Mouse (Mus musculus) lung, embryonic 14.5 days (tissue): ENCODE data around the gene A330070K13Rik. TPM values are rescaled to one million over a fixed set of nuclear protein-coding genes. Genes with fewer than 3 reads are reported as not detected.

Experiments
- ATAC-seq: fragments of 200-750 bp; cut with Nextera tagmentation; 2 replicates; pipeline ENCODE4 v1.8.0; 2017; ENCODE audit warnings: mild to moderate bottlenecking, moderate TSS enrichment, moderate library complexity; ENCODE audit not compliant: insufficient read depth
- DNase-seq: peaks from one replicate; pipeline ENCODE4 v3.0.0-alpha.2; 2015
- H3K27ac ChIP-seq: fragments of 300-500 bp; sonication (generic); 2 replicates; pipeline ENCODE4 v1.5.1; 2014; ENCODE audit warnings: low read depth, mild to moderate bottlenecking, moderate library complexity
- H3K27me3 ChIP-seq: fragments of 300-500 bp; sonication (generic); 2 replicates; pipeline ENCODE4 v1.6.1; 2014; ENCODE audit warnings: low read length, control low read depth; ENCODE audit not compliant: insufficient read depth
- H3K36me3 ChIP-seq: fragments of 300-500 bp; sonication (generic); 2 replicates; pipeline ENCODE4 v1.6.1; 2014; ENCODE audit warnings: control low read depth; ENCODE audit not compliant: insufficient read depth
- H3K4me1 ChIP-seq: fragments of 300-500 bp; sonication (generic); 2 replicates; pipeline ENCODE4 v1.6.1; 2014; ENCODE audit warnings: antibody characterized with exemption, control low read depth; ENCODE audit not compliant: insufficient read depth
- H3K4me2 ChIP-seq: fragments of 300-500 bp; sonication (generic); 2 replicates; pipeline ENCODE4 v1.6.1; 2014; ENCODE audit warnings: mild to moderate bottlenecking
- H3K4me3 ChIP-seq: fragments of 300-500 bp; sonication (generic); 2 replicates; pipeline ENCODE4 v1.5.1; 2014; ENCODE audit warnings: low read depth, low read length
- H3K9ac ChIP-seq: fragments of 300-500 bp; sonication (generic); 2 replicates; pipeline ENCODE4 v1.6.1; 2014
- H3K9me3 ChIP-seq: fragments of 300-500 bp; sonication (generic); 2 replicates; pipeline ENCODE4 v1.6.1; 2016; ENCODE audit warnings: low read depth, low read length, control low read depth
- CTCF ChIP-seq: IDR thresholded peaks from 2 replicates; pipeline ENCODE4 v1.5.1; 2016; ENCODE audit warnings: antibody characterized with exemption, low read depth
- WGBS: fragments of 180-500 bp; shearing (Covaris S2); extraction: QIAGEN DNeasy Blood & Tissue Kit; methylation state at CpG from one replicate; pipeline ENCODE4 v1.1.7; 2014; 5-methylcytosine and 5-hydroxymethylcytosine counted together
- polyA plus RNA-seq: library from polyadenylated mRNA; unstranded; fragments of >200 nt; fragmentation: Nextera tagmentation; extraction: Ambion mirVana; gene quantifications from 2 replicates; pipeline ENCODE4 v1.2.1, GENCODE M21; 2014

A330070K13Rik gene
- polyA plus RNA-seq: not detected in 2 replicates

- ATAC-seq (no peak), DNase-seq (no peak)
- H3K27ac ChIP-seq: no peak within 1 kb of the TSS
- no peaks in the 10 kb centered on the region for H3K36me3 ChIP-seq
- peak within 1 kb of the TSS; percentile 12; the same call in 1 of the 2 replicates for H3K4me2 ChIP-seq
- H3K4me3 ChIP-seq: no peak within 1 kb of the TSS
- no peak for TF ChIP-seq CTCF
- H3K4me1 ChIP-seq: no peaks in the 10 kb centered on the region
- H3K27me3 ChIP-seq: no peaks in the 10 kb centered on the region
- 15% methylated on average over 13 of the region's 13 CpGs for WGBS
- no peaks in the 10 kb centered on the region for H3K9me3 ChIP-seq
- H3K9ac ChIP-seq: no peak within 1 kb of the TSS; the same call in 1 of the 2 replicates
Measured at GRCm38 (mm10) chr5:130384222-130384912, at the start of gene A330070K13Rik. Gene A330070K13Rik (minus strand): TSS chr5:130384631.

DNA sequence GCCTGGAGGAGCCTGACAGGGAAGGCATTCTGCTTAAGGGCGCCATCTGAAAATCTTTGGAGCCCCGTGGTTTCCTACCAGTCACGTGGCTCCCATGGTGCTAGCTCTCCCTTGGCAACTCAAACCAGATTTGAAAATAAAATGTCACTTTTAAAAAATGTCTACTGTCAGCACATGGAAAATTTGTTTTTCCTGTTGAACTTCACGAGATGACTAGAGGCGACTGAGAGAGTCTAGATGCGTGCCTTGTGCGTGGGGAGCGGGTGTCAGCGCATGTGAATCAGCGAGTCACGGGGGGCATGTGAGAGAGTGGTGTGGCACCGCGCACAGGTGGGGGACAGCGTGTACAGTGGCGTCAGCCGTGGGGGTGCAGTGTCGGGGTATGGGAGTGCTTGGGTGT lies 27.1 kb upstream of the A330070K13Rik start:
- H3K9ac ChIP-seq: no peak overlapping the region
- H3K9me3 ChIP-seq: no peaks in the 10 kb centered on the region
- no peaks in the 10 kb centered on the region for H3K27me3 ChIP-seq
- H3K4me1 ChIP-seq: no peaks in the 10 kb centered on the region
- H3K36me3 ChIP-seq: no peaks in the 10 kb centered on the region
- DNase-seq (no peak), ATAC-seq (no peak)
- H3K4me2 ChIP-seq: no peak overlapping the region
- no peak overlapping the region for H3K27ac ChIP-seq
- 88% methylated on average over 17 of the region's 17 CpGs for WGBS
- no peak for TF ChIP-seq CTCF
- no peak overlapping the region for H3K4me3 ChIP-seq

GRCm38 (mm10) chr5:130409706-130410105 lies 25.3 kb upstream of the A330070K13Rik start:
- no peaks in the 10 kb centered on the region for H3K27me3 ChIP-seq
- no peak for TF ChIP-seq CTCF
- DNase-seq (no peak), ATAC-seq (no peak)
- no peaks in the 10 kb centered on the region for H3K4me1 ChIP-seq
- no peak overlapping the region for H3K4me2 ChIP-seq
- no peaks in the 10 kb centered on the region for H3K36me3 ChIP-seq
- 91% methylated on average over 6 of the region's 6 CpGs for WGBS
- H3K27ac ChIP-seq: no peak overlapping the region
- H3K9me3 ChIP-seq: no peaks in the 10 kb centered on the region
- no peak overlapping the region for H3K4me3 ChIP-seq
- H3K9ac ChIP-seq: no peak overlapping the region

DNA sequence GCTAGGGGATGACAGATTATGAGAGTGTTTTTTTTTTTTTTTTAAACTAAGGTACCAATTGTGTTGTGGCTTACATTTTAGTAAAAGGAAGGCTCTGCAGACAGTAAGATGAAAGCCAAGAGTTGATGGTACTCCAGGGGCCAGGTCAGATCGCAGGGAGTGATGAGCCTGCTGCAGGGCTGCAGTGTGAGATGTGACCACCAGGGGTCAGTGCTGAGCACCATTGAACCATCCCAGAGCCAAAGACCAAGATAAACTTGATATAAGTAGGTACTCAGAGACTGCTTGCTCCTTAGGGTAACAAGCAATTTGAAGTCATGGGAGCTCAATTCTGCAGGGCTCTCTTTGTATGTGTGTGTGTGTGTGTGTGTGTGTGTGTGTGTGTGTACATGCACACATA lies 20.8 kb upstream of the A330070K13Rik start:
- WGBS: 25% methylated on average over 1 of the region's 1 CpGs
- peak; percentile 64 for DNase-seq
- H3K4me3 ChIP-seq: no peak overlapping the region
- H3K36me3 ChIP-seq: no peaks in the 10 kb centered on the region
- ATAC-seq: no peak
- no peaks in the 10 kb centered on the region for H3K27me3 ChIP-seq
- TF ChIP-seq CTCF: peak; percentile 89
- H3K9ac ChIP-seq: no peak overlapping the region
- H3K4me2 ChIP-seq: no peak overlapping the region
- H3K4me1 ChIP-seq: no peaks in the 10 kb centered on the region
- no peaks in the 10 kb centered on the region for H3K9me3 ChIP-seq
- H3K27ac ChIP-seq: no peak overlapping the region

GRCm38 (mm10) chr5:130400136-130400917 lies 15.9 kb upstream of the A330070K13Rik start:
- Histone ChIP-seq H3K9me3 (no peaks in the 10 kb centered on the region), H3K36me3 (no peaks in the 10 kb centered on the region), H3K4me1 (no peaks in the 10 kb centered on the region), H3K9ac (no peak overlapping the region), H3K4me2 (no peak overlapping the region), H3K27ac (no peak overlapping the region), H3K27me3 (no peaks in the 10 kb centered on the region), H3K4me3 (no peak overlapping the region)
- 85% methylated on average over 8 of the region's 8 CpGs for WGBS
- ATAC-seq (no peak), DNase-seq (no peak)
- no peak for TF ChIP-seq CTCF

GRCm38 (mm10) chr5:130395142-130395541 lies 10.7 kb upstream of the A330070K13Rik start:
- no peaks in the 10 kb centered on the region for H3K4me1 ChIP-seq
- H3K27me3 ChIP-seq: no peaks in the 10 kb centered on the region
- H3K4me3 ChIP-seq: no peak overlapping the region
- H3K27ac ChIP-seq: no peak overlapping the region
- 67% methylated on average over 6 of the region's 6 CpGs for WGBS
- TF ChIP-seq CTCF: no peak
- no peak overlapping the region for H3K4me2 ChIP-seq
- no peak for ATAC-seq
- no peak overlapping the region for H3K9ac ChIP-seq
- H3K9me3 ChIP-seq: no peaks in the 10 kb centered on the region
- DNase-seq: no peak
- no peaks in the 10 kb centered on the region for H3K36me3 ChIP-seq

DNA sequence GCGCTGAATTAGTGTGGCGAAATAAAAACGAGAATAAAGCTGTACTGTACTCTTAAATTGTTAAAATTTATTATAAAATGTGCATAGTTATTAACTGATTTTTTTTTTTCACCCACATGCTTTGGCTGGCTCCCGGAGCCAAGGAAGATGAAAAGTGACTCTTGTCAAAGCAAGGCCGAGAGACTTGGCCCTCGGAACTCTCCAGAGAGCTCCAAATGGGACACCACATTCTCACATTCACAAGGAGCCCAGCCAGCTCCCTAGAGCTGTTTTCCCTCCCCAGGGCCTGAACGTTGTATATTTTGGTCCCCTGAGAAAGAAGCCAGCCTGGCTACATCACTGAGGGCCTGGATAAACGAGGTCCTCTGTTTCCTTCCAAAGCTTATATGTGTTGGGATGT lies 10.0 kb upstream of the A330070K13Rik start:
- Histone ChIP-seq H3K4me1 (no peaks in the 10 kb centered on the region), H3K36me3 (no peaks in the 10 kb centered on the region), H3K27ac (no peak overlapping the region), H3K27me3 (no peaks in the 10 kb centered on the region), H3K9ac (no peak overlapping the region), H3K4me2 (no peak overlapping the region), H3K4me3 (no peak overlapping the region), H3K9me3 (no peaks in the 10 kb centered on the region)
- no peak for ATAC-seq
- 52% methylated on average over 8 of the region's 8 CpGs for WGBS
- TF ChIP-seq CTCF: no peak
- peak; percentile 19 for DNase-seq
